Mouse (Mus musculus): ENCODE data around the gene Gfod1. TPM values are rescaled to one million over a fixed set of nuclear protein-coding genes. Genes with fewer than 3 reads are reported as not detected.

Gfod1 gene
- polyA plus RNA-seq, 1 experiment, result 47.5 TPM

- H3K4me3 ChIP-seq (replicated peaks; ENCODE audit: insufficient read depth, low read depth, low read length), result no peak overlapping the region
- H3K27ac ChIP-seq (ENCODE audit: insufficient read depth, low read length), result no peak overlapping the region
- H3K27me3 ChIP-seq (ENCODE audit: control insufficient read depth, insufficient read depth, low read length), result no peaks in the 10 kb centered on the region
- no peak for TF ChIP-seq POLR2A (IDR thresholded peaks at IDR 0.05; ENCODE audit: borderline replicate concordance, insufficient read depth, low read length)
- no peak for TF ChIP-seq CTCF (IDR thresholded peaks at IDR 0.05; ENCODE audit: borderline replicate concordance, insufficient read depth, low read depth, low read length)
- DNase-seq, result no peak
- H3K4me1 ChIP-seq (ENCODE audit: control insufficient read depth, insufficient read depth, low read length), result no peaks in the 10 kb centered on the region; the same call in 1 of the 2 replicates
- 15% methylated on average over 2 of the region's 2 CpGs for whole genome bisulfite sequencing
These were observed 112.7 kb downstream of the Gfod1 start for GRCm38 (mm10) chr13:43191290-43191689.

GRCm38 (mm10) chr13:43187736-43188135 lies 116.2 kb downstream of the Gfod1 start:
- DNase-seq, result no peak
- Histone ChIP-seq H3K4me1 (ENCODE audit: control insufficient read depth, insufficient read depth, low read length) (no peaks in the 10 kb centered on the region), H3K27me3 (ENCODE audit: control insufficient read depth, insufficient read depth, low read length) (no peaks in the 10 kb centered on the region), H3K4me3 (replicated peaks; ENCODE audit: insufficient read depth, low read depth, low read length) (no peak overlapping the region), H3K27ac (ENCODE audit: insufficient read depth, low read length) (no peak overlapping the region)
- 96% methylated on average over 4 of the region's 4 CpGs for WGBS
- TF ChIP-seq POLR2A (IDR thresholded peaks at IDR 0.05; ENCODE audit: borderline replicate concordance, insufficient read depth, low read length), result no peak
- TF ChIP-seq CTCF (IDR thresholded peaks at IDR 0.05; ENCODE audit: borderline replicate concordance, insufficient read depth, low read depth, low read length), result no peak

GRCm38 (mm10) chr13:43183248-43184055 lies 120.5 kb downstream of the Gfod1 start:
- DNase-seq, result no peak
- Histone ChIP-seq H3K27me3 (ENCODE audit: control insufficient read depth, insufficient read depth, low read length) (no peaks in the 10 kb centered on the region), H3K27ac (ENCODE audit: insufficient read depth, low read length) (no peak overlapping the region), H3K4me3 (replicated peaks; ENCODE audit: insufficient read depth, low read depth, low read length) (peak overlapping the region; percentile 44), H3K4me1 (ENCODE audit: control insufficient read depth, insufficient read depth, low read length) (no peaks in the 10 kb centered on the region)
- 26% methylated on average over 8 of the region's 8 CpGs for WGBS
- TF ChIP-seq POLR2A (IDR thresholded peaks at IDR 0.05; ENCODE audit: borderline replicate concordance, insufficient read depth, low read length) (no peak), CTCF (IDR thresholded peaks at IDR 0.05; ENCODE audit: borderline replicate concordance, insufficient read depth, low read depth, low read length) (no peak)

GRCm38 (mm10) chr13:43182465-43183201 lies 121.3 kb downstream of the Gfod1 start:
- Histone ChIP-seq H3K27me3 (ENCODE audit: control insufficient read depth, insufficient read depth, low read length) (no peaks in the 10 kb centered on the region), H3K27ac (ENCODE audit: insufficient read depth, low read length) (no peak overlapping the region), H3K4me1 (ENCODE audit: control insufficient read depth, insufficient read depth, low read length) (no peaks in the 10 kb centered on the region), H3K4me3 (replicated peaks; ENCODE audit: insufficient read depth, low read depth, low read length) (peak overlapping the region; percentile 44)
- 18% methylated on average over 14 of the region's 14 CpGs for WGBS
- DNase-seq, result peak; percentile 78 to 87
- no peak for TF ChIP-seq POLR2A (IDR thresholded peaks at IDR 0.05; ENCODE audit: borderline replicate concordance, insufficient read depth, low read length)
- peak; percentile 94 for TF ChIP-seq CTCF (IDR thresholded peaks at IDR 0.05; ENCODE audit: borderline replicate concordance, insufficient read depth, low read depth, low read length)

GRCm38 (mm10) chr13:43181104-43181503 lies 122.9 kb downstream of the Gfod1 start:
- 69% methylated on average over 7 of the region's 7 CpGs for WGBS
- no peak for DNase-seq

GRCm38 (mm10) chr13:43177317-43177716 lies 126.7 kb downstream of the Gfod1 start:
- TF ChIP-seq CTCF (IDR thresholded peaks at IDR 0.05; ENCODE audit: borderline replicate concordance, insufficient read depth, low read depth, low read length) (no peak), POLR2A (IDR thresholded peaks at IDR 0.05; ENCODE audit: borderline replicate concordance, insufficient read depth, low read length) (no peak)
- H3K4me3 ChIP-seq (replicated peaks; ENCODE audit: insufficient read depth, low read depth, low read length), result no peak overlapping the region
- H3K4me1 ChIP-seq (ENCODE audit: control insufficient read depth, insufficient read depth, low read length), result no peaks in the 10 kb centered on the region
- 88% methylated on average over 7 of the region's 7 CpGs for WGBS
- no peaks in the 10 kb centered on the region for H3K27me3 ChIP-seq (ENCODE audit: control insufficient read depth, insufficient read depth, low read length)
- DNase-seq, result no peak
- no peak overlapping the region for H3K27ac ChIP-seq (ENCODE audit: insufficient read depth, low read length)

More at GRCm38 (mm10) chr13:43181104-43181503, 122.9 kb downstream of the Gfod1 start:
- TF ChIP-seq CTCF (IDR thresholded peaks at IDR 0.05; ENCODE audit: borderline replicate concordance, insufficient read depth, low read depth, low read length) (no peak), POLR2A (IDR thresholded peaks at IDR 0.05; ENCODE audit: borderline replicate concordance, insufficient read depth, low read length) (no peak)
- Histone ChIP-seq H3K4me3 (replicated peaks; ENCODE audit: insufficient read depth, low read depth, low read length) (no peak overlapping the region), H3K4me1 (ENCODE audit: control insufficient read depth, insufficient read depth, low read length) (no peaks in the 10 kb centered on the region), H3K27ac (ENCODE audit: insufficient read depth, low read length) (no peak overlapping the region), H3K27me3 (ENCODE audit: control insufficient read depth, insufficient read depth, low read length) (no peaks in the 10 kb centered on the region)

GRCm38 (mm10) chr13:43176676-43177075 lies 127.3 kb downstream of the Gfod1 start:
- no peak overlapping the region for H3K4me3 ChIP-seq (replicated peaks; ENCODE audit: insufficient read depth, low read depth, low read length)
- H3K27me3 ChIP-seq (ENCODE audit: control insufficient read depth, insufficient read depth, low read length), result no peaks in the 10 kb centered on the region
- no peak overlapping the region for H3K27ac ChIP-seq (ENCODE audit: insufficient read depth, low read length)
- DNase-seq, result no peak
- TF ChIP-seq POLR2A (IDR thresholded peaks at IDR 0.05; ENCODE audit: borderline replicate concordance, insufficient read depth, low read length), result no peak
- no peak for TF ChIP-seq CTCF (IDR thresholded peaks at IDR 0.05; ENCODE audit: borderline replicate concordance, insufficient read depth, low read depth, low read length)
- no peaks in the 10 kb centered on the region for H3K4me1 ChIP-seq (ENCODE audit: control insufficient read depth, insufficient read depth, low read length)
- 96% methylated on average over 3 of the region's 3 CpGs for WGBS

Data from cerebellum, adult 2 months (tissue).